Mouse (Mus musculus) pancreas, adult 10 weeks (tissue): ENCODE results near the gene Plin4. TPM values are rescaled to one million over a fixed set of nuclear protein-coding genes. Genes with fewer than 3 reads are reported as not detected.

Experiments
- polyA plus RNA-seq: library from polyadenylated mRNA; stranded (reverse); fragments of 350-450 nt; fragmentation: Illumina TruSeq; extraction: RNeasy Lipid Tissue Mini Kit (QIAGEN cat#74804); gene quantifications from one replicate; pipeline ENCODE4 v1.2.3, GENCODE M21; 2015; ENCODE audit warnings: low read depth, low replicate concordance; ENCODE audit not compliant: insufficient read depth

The Plin4 gene
- polyA plus RNA-seq, result 5.1 TPM

DNA sequence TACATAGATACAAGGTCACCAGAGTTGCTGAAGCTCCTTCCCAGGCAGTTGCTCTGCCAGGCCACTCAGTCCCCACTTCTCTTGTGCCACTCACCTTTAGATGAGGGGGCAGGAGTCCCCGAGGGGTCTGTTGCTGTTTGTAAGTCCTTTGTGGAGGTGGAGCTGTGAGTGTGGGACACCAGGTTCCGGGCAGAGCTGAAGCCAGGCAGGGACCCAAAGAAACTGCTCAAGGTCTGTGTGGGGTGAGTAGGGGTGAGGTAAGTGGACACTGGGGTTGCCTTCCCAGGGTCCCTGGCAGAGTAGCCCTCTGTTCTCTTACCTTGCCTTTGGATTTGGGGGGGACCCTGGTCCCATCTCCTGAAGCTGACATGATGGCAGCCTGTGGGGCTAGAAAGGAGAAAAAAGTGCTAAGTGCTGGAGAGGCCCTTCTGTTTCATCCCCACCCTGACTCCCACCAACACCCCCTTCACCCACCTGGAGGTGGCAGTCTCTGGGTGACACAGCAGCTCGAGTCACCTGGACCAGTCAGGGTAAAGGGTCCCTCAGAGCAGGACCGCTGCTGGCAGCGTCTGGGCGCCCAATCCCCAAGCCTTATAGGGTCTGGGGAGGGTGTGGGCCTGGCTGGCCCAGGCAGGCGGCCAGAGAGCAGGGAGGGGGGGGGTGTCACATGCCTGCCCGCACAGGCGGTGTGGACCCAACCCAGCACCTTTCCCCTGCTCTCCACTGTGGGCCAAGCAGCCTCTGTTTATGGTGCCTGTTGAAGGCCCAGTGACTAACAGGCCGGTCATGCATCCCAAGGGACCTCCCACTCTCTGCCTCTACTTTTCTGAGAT is at the start of gene Plin4:
Gene Plin4 (minus strand): TSS at position 585 of the 833 bp plus-strand sequence.

DNA sequence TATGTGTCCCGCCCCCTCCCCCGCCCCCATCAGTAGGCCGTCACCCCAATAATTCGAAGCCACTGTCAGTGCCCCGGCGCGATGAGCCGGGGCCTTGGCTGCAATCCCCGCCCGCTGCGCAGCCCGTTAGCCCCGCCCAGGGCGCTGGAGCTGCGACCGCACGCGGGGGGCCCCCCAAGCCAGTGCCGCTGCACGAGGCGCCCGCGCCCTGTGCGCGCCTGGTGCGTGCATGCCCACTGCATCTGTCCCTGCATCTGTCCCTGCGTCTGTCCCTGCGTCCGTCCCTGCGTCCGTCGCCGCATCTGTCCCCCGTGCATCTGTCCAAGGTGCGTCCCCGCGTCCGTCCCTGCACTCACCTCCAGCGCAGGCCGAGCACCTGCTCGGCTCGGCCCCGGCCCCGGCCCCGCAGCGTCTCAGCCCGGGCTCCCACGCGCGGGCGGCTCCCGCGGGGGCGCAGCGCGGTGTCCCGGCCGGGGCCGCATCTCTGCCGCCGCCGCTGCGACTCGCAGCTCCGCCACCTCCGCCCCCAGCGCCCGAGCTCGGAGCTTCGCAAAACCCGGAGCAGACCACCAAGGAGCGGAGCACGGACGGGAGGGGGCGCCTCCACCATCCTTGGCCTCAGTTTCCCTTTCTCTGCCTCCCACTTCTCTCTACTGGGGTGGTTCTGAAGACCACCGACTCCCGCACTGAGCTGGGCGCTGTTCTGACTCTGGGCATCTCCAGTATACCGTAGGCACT is 30.4 kb upstream of the Plin4 start, which contains the start of gene Sema6b:
Gene Sema6b (minus strand): TSS at position 486 of the 738 bp plus-strand sequence.

DNA sequence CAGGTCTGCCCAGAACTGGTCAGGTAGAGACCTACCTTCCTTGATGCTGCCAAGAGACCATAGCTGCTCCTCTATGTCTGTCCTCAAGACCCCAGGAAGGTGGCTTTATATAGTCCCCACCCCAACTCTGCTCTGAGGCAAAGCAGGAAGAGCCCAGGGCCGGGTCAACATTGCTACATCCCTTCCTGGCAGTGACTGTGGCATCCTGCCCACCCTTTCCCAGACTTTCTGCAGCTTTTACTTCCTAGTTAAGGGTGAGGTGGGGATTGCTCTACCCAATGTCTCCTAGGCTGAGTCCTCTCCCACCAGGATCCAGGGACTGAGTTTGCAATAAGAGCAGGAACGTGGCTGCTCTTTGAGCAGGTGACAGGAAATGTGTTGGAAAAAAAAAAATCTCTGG is 12.2 kb upstream of the Plin4 start, which contains the start of gene Lrg1:
Gene Lrg1 (minus strand): TSS at position 176 of the 400 bp plus-strand sequence.

DNA sequence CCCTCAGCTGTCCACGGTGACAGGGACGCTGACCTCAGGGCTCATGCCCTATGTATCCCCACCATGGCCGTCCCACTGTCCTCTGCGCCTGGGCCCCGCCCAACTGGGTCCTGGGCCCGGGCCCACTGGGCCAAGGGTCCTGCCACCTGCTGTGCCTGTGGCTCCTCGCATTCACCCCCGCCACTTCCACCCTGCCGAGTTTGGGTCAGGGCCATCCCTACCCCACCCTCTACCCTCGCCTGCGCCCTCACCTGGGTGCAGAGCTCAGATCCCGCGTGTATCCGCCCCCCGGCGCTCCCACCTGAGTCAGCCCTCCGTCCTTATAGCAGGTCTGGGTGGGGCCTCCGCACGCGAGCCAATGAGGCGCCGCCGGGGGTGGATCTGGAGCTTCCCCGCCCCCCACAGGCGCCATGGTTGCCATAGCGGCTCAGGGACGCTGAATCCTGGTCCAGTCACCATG is 7.7 kb upstream of the Plin4 start, which contains the start of gene Plin5:
Gene Plin5 (minus strand): TSS at position 346 of the 460 bp plus-strand sequence.

DNA sequence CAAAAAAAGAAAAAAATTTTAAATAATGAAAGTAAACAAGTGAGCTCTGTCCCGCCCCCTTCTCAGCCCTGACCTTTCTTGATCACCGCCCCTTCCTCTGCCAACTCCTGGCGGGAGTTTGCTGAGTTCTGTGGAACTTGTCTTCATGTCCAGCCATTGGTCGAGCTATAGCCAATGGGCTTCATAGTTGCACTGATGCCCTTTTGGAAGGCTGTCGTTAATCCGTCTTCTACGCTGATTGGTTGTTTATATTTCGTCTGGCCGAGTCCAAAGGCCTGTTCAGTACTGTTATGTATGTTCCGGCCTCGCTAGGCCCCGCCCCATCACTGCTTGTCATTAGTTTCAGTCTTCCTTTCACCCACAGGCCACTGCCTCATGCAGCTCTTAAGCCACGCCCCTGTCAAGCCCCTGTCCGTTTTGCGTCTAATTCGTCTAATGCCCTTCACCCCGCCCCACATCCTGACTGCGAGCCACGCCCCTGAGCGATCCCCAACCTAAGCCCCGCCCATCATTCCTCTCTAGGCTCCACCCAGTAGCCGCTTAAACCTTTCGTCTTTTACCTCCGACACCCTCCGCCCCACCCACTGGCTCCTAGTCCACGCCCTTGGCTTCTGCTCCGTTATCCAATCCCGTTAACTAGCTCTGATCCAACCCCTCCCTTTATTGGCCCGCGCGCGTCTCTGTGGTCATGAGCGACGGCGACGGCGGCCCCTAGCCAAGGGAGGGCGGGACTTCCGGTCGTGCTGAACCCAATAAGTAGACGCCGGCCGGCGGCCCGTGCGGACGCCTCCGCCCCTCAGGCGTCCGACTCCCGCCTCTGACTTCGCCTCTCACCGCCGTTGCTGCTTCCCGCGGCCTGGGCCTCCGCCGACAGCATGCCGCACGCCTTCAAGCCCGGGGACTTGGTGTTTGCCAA is 30.5 kb downstream of the Plin4 start, which contains the start of gene Hdgfl2:
Gene Hdgfl2 (plus strand): TSS at position 755 of the 916 bp plus-strand sequence.

DNA sequence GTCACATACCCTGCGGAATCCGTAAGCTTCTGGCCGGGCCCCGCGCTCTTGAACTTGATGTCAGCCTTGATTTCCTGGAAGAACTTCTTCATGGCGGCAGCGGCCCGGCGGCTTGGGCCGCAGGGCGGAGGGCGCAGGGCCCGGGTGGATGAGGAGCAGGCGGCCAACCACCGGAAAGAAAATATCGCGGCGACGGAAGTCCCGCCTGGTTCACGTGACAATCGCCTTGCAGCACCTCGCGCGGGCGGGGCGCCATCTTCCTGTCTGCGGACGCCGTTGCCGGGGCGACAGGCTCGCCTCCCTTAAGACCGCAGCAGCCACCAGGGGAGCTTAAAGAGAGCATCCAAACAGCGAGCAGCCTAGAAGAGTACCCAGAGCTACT is 34.8 kb downstream of the Plin4 start, which contains the start of gene Ubxn6:
Gene Ubxn6 (minus strand): TSS at position 202 of the 382 bp plus-strand sequence.

Other genes with a start within 250 kb of the Plin4 start
- gene Zfp119a, start 230.9 kb downstream of the Plin4 start, polyA plus RNA-seq, result 2.2 TPM
- gene Zfp959, start 217.7 kb downstream of the Plin4 start, polyA plus RNA-seq, result 2.6 TPM
- 1.7 TPM for gene Zfp119b, start 160.3 kb downstream of the Plin4 start, polyA plus RNA-seq
- gene Ebi3, start 157.2 kb downstream of the Plin4 start, polyA plus RNA-seq, result 1.3 TPM
- gene Yju2, start 150.7 kb downstream of the Plin4 start, polyA plus RNA-seq, result 2.3 TPM
- not detected for gene Shd, start 139.3 kb downstream of the Plin4 start, polyA plus RNA-seq
- gene Fsd1, start 123.3 kb downstream of the Plin4 start, polyA plus RNA-seq, result not detected
- 20.6 TPM for gene Stap2, start 104.2 kb downstream of the Plin4 start, polyA plus RNA-seq
- gene Mpnd, start 104.1 kb downstream of the Plin4 start, polyA plus RNA-seq, result 24.6 TPM
- gene Sh3gl1, start 73.2 kb downstream of the Plin4 start, polyA plus RNA-seq, result 16.3 TPM
- 0.18 TPM for gene Chaf1a, start 69.4 kb downstream of the Plin4 start, polyA plus RNA-seq
- 13.3 TPM for gene Ubxn6, start 34.8 kb downstream of the Plin4 start, polyA plus RNA-seq
- 60.5 TPM for gene Hdgfl2, start 30.2 kb downstream of the Plin4 start, polyA plus RNA-seq
- not detected for gene Plin5, start 7.8 kb upstream of the Plin4 start, polyA plus RNA-seq
- gene Lrg1, start 12.2 kb upstream of the Plin4 start, polyA plus RNA-seq, result 8.8 TPM
- 3.3 TPM for gene Sema6b, start 30.5 kb upstream of the Plin4 start, polyA plus RNA-seq
- 0.44 TPM for gene Tnfaip8l1, start 52.7 kb upstream of the Plin4 start, polyA plus RNA-seq
- 25.8 TPM for gene Mydgf, start 74.1 kb upstream of the Plin4 start, polyA plus RNA-seq
- gene Dpp9, start 109.1 kb upstream of the Plin4 start, polyA plus RNA-seq, result 13.7 TPM
- 6.3 TPM for gene Fem1a, start 147.0 kb upstream of the Plin4 start, polyA plus RNA-seq
- gene Ticam1, start 167.0 kb upstream of the Plin4 start, polyA plus RNA-seq, result 3.3 TPM
- 7.7 TPM for gene Plin3, start 183.1 kb upstream of the Plin4 start, polyA plus RNA-seq
- not detected for gene Arrdc5, start 190.5 kb upstream of the Plin4 start, polyA plus RNA-seq
- 0.39 TPM for gene Uhrf1, start 193.5 kb upstream of the Plin4 start, polyA plus RNA-seq
- gene Kdm4b, start 216.3 kb upstream of the Plin4 start, polyA plus RNA-seq, result 7.8 TPM